Mouse (Mus musculus) lung, postnatal 4 days (tissue): ENCODE measurements at regions not wholly inside any gene's neighbourhood (a gene's known extent, or its start where the extent isn't known, plus 50 kb on each side); places are given as distances from the start of the nearest gene placed in this dataset.
"Not testable (repeated sequence)": the region's sequence is repeated elsewhere in the genome, so short reads cannot be mapped to it uniquely, and the experiment has no call there.

Source experiments
- DNase-seq, 2 experiments: peaks; one replicate each; pipeline ENCODE4 v3.0.0; 2021

- peak in 1 of 2 experiments; percentile 39 for DNase-seq
These were observed 197.4 kb downstream of the Prex1 start for GRCm38 (mm10) chr2:166516261-166516660.

GRCm38 (mm10) chr2:166514664-166515063, 199.0 kb downstream of the Prex1 start:
- DNase-seq: no peak

- peak in 1 of 2 experiments; percentile 35 for DNase-seq
These were observed 201.1 kb downstream of the Prex1 start for GRCm38 (mm10) chr2:166512488-166512887.

GRCm38 (mm10) chr2:166511477-166511876, 202.2 kb downstream of the Prex1 start:
- DNase-seq: not testable (repeated sequence)

GRCm38 (mm10) chr2:166510776-166511175, 202.9 kb downstream of the Prex1 start:
- DNase-seq: no peak

- no peak for DNase-seq
These were observed 204.0 kb downstream of the Prex1 start for GRCm38 (mm10) chr2:166509591-166509990.

GRCm38 (mm10) chr2:166508656-166509420, 204.8 kb downstream of the Prex1 start:
- no peak for DNase-seq

- no peak for DNase-seq
These were observed 208.3 kb downstream of the Prex1 start for GRCm38 (mm10) chr2:166505309-166505708.

- no peak for DNase-seq
These were observed 210.0 kb downstream of the Prex1 start for GRCm38 (mm10) chr2:166503666-166504065.

GRCm38 (mm10) chr2:166492895-166493294, 220.7 kb downstream of the Prex1 start:
- peak; percentile 35 to 50 for DNase-seq

GRCm38 (mm10) chr2:166492421-166492820, 221.2 kb downstream of the Prex1 start:
- no peak for DNase-seq

GRCm38 (mm10) chr2:166491861-166492260, 221.8 kb downstream of the Prex1 start:
- no peak for DNase-seq

GRCm38 (mm10) chr2:166489041-166489872, 224.4 kb downstream of the Prex1 start:
- DNase-seq: no peak

- DNase-seq: peak in 1 of 2 experiments; percentile 47
These were observed 225.9 kb downstream of the Prex1 start for GRCm38 (mm10) chr2:166487688-166488087.

- no peak for DNase-seq
These were observed 227.8 kb downstream of the Prex1 start for GRCm38 (mm10) chr2:166485788-166486187.

GRCm38 (mm10) chr2:166485361-166485760, 228.3 kb downstream of the Prex1 start:
- no peak for DNase-seq

GRCm38 (mm10) chr2:166483617-166484319, 229.9 kb downstream of the Prex1 start:
- no peak for DNase-seq

GRCm38 (mm10) chr2:166482720-166483616, 230.7 kb downstream of the Prex1 start:
- no peak for DNase-seq

- DNase-seq: no peak
These were observed 231.9 kb downstream of the Prex1 start for GRCm38 (mm10) chr2:166481774-166482173.

GRCm38 (mm10) chr2:166481362-166481761, 232.3 kb downstream of the Prex1 start:
- no peak for DNase-seq

- no peak for DNase-seq
These were observed 232.7 kb downstream of the Prex1 start for GRCm38 (mm10) chr2:166480883-166481282.

GRCm38 (mm10) chr2:166476953-166477352, 236.7 kb downstream of the Prex1 start:
- DNase-seq: no peak
